Mouse (Mus musculus) CH12.LX (cell line): ENCODE measurements around the gene Suco.

ENCODE experiments used
- CHD2 ChIP-seq: IDR thresholded peaks from 2 replicates; pipeline ENCODE4 v1.6.1; 2011; ENCODE audit warnings: low read length, improper control_type of control experiment
- CTCF ChIP-seq, 2 experiments: IDR thresholded peaks in 1 of 2; conservative IDR thresholded peaks in 1 of 2; 2 replicates each; pipeline ENCODE4 v1.5.1; 2011 to 2012; ENCODE audit warnings: low read depth in 2 of 2, low read length in 2 of 2, improper control_type of control experiment in 1 of 2, inconsistent platforms in 1 of 2, mild to moderate bottlenecking in 1 of 2, moderate library complexity in 1 of 2
- E2F4 ChIP-seq: IDR thresholded peaks from 2 replicates; pipeline ENCODE4 v1.6.1; 2011; ENCODE audit warnings: low read depth, low read length, improper control_type of control experiment; ENCODE audit not compliant: insufficient replicate concordance
- ELF1 ChIP-seq: IDR thresholded peaks from 2 replicates; pipeline ENCODE4 v1.6.1; 2014; ENCODE audit warnings: low read depth, mild to moderate bottlenecking, inconsistent platforms, low read length, improper control_type of control experiment
- EP300 ChIP-seq: IDR thresholded peaks from 2 replicates; pipeline ENCODE4 v1.6.1; 2011; ENCODE audit warnings: low read length, improper control_type of control experiment
- MAX ChIP-seq: IDR thresholded peaks from 2 replicates; pipeline ENCODE4 v1.6.1; 2011; ENCODE audit warnings: low read length, improper control_type of control experiment
- NELFE ChIP-seq: IDR thresholded peaks from 2 replicates; pipeline ENCODE4 v1.6.1; 2011; ENCODE audit warnings: low read depth, low read length, improper control_type of control experiment
- RAD21 ChIP-seq: IDR thresholded peaks from 2 replicates; pipeline ENCODE4 v1.6.1; 2011; ENCODE audit warnings: low read depth, mild to moderate bottlenecking, low read length, improper control_type of control experiment, moderate library complexity
- SIN3A ChIP-seq: IDR thresholded peaks from 2 replicates; pipeline ENCODE4 v1.6.1; 2012; ENCODE audit warnings: low read length, improper control_type of control experiment, inconsistent platforms
- TCF12 ChIP-seq: IDR thresholded peaks from 2 replicates; pipeline ENCODE4 v1.6.1; 2014; ENCODE audit warnings: low read depth, mild to moderate bottlenecking, inconsistent platforms, low read length, improper control_type of control experiment
- ZC3H11A ChIP-seq: IDR thresholded peaks from 2 replicates; pipeline ENCODE4 v1.6.1; 2012; ENCODE audit warnings: low read depth, mild to moderate bottlenecking, inconsistent platforms, low read length, improper control_type of control experiment
- ZMIZ1 ChIP-seq: IDR thresholded peaks from 2 replicates; pipeline ENCODE4 v1.6.1; 2012; ENCODE audit warnings: low read depth, mild to moderate bottlenecking, inconsistent platforms, low read length, improper control_type of control experiment

DNA sequence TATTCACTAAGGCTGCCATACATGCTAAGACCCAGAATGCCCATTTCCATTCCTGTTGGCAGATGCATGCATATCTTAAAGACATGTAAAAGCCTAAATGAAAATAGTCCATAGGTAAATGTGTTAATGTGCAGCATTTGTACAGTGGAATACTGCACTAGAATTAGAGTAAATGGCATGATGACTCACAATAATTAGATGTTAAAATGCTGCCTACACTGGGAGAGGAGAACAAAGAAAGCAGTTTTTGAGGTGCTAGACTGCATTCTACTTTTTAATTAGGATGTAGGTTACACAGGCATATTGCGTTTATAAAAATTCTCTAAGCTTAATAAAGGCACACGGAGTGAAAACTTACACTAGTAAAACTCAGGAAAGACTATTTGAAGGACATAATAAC lies 49.8 kb downstream of the Suco start:
- TF ChIP-seq CTCF (conservative IDR thresholded peaks at IDR 0.05 in 1 of 2, IDR thresholded peaks at IDR 0.05 in 1 of 2; ENCODE audit: low read depth in 2 of 2, low read length in 2 of 2) (no peak), TCF12 (no peak), CHD2 (no peak), E2F4 (no peak), RAD21 (no peak), MAX (no peak), EP300 (no peak), ELF1 (no peak), NELFE (no peak), SIN3A (no peak), ZC3H11A (no peak), ZMIZ1 (no peak)
